Mouse (Mus musculus): ENCODE results near the gene Evi2. TPM values are rescaled to one million over a fixed set of nuclear protein-coding genes. Genes with fewer than 3 reads are reported as not detected.

Gene Evi2
- total and polyA plus RNA-seq, 3 experiments: 1.2 to 6.2 (median 2.8) TPM

GRCm38 (mm10) chr11:79568197-79568911 lies 38.0 kb upstream of the Evi2 start:
- peaks cover 3% of the 10 kb centered on the region for H3K9me3 ChIP-seq (replicated peaks; ENCODE audit: low read length)
- no peaks in the 10 kb centered on the region for H3K27me3 ChIP-seq (replicated peaks)
- H3K27ac ChIP-seq (ENCODE audit: insufficient read depth, low read depth): no peak overlapping the region
- no peak overlapping the region for H3K4me2 ChIP-seq (ENCODE audit: insufficient read depth, low read depth, poor library complexity, severe bottlenecking)
- dilution Hi-C loops (cut with MboI; ENCODE audit: extremely low pct_ligation_motif_present, extremely low pct_unique_long_range_greater_than_20kb, low sequenced_read_pairs): no loop called here
- H3K4me1 ChIP-seq (ENCODE audit: control insufficient read depth in 1 of 2, insufficient read depth in 2 of 2): peaks cover 2 to 37% of the 10 kb centered on the region in 2 experiments; a peak in 3 of 4 replicates
- in situ Hi-C loops (cut with MboI; ENCODE audit: low pct_ligation_motif_present, low pct_unique_long_range_greater_than_20kb, low sequenced_read_pairs): no loop called here
- TF ChIP-seq ZKSCAN1 (IDR thresholded peaks at IDR 0.05; ENCODE audit: borderline replicate concordance, low read depth, low read length) (no peak), PAX5 (IDR thresholded peaks at IDR 0.05; ENCODE audit: low read length) (no peak), MEF2A (IDR thresholded peaks at IDR 0.05; ENCODE audit: borderline replicate concordance, low read depth, low read length) (no peak), BHLHE40 (IDR thresholded peaks at IDR 0.05; ENCODE audit: low read depth, low read length) (no peak), MAZ (IDR thresholded peaks at IDR 0.05; ENCODE audit: low read depth, low read length) (no peak), POLR2A (IDR thresholded peaks at IDR 0.05; ENCODE audit: low read depth, low read length) (no peak), CHD1 (IDR thresholded peaks at IDR 0.05; ENCODE audit: low read depth, low read length) (no peak), SIN3A (IDR thresholded peaks at IDR 0.05; ENCODE audit: low read length) (no peak), ZMIZ1 (IDR thresholded peaks at IDR 0.05; ENCODE audit: low read depth, low read length) (no peak), MXI1 (IDR thresholded peaks at IDR 0.05; ENCODE audit: low read depth, low read length) (no peak), NELFE (IDR thresholded peaks at IDR 0.05; ENCODE audit: low read depth, low read length) (no peak), ETS1 (conservative IDR thresholded peaks at IDR 0.05; ENCODE audit: low read depth, low read length) (no peak), SMC3 (IDR thresholded peaks at IDR 0.05; ENCODE audit: low read depth, low read length) (no peak), USF1 (IDR thresholded peaks at IDR 0.05; ENCODE audit: low read depth, low read length) (no peak), ELF1 (IDR thresholded peaks at IDR 0.05; ENCODE audit: low read depth, low read length) (no peak)
- DNase-seq (ENCODE audit: extremely low read depth): no peak
- H3K9ac ChIP-seq (ENCODE audit: insufficient read depth, low read depth): no peak overlapping the region
- peaks cover 40 to 75% of the 10 kb centered on the region in 2 experiments for H3K36me3 ChIP-seq (replicated peaks in 1 of 2; ENCODE audit: control insufficient read depth in 1 of 2, insufficient read depth in 1 of 2, low read length in 1 of 2)
- H3K4me3 ChIP-seq (replicated peaks in 1 of 3; ENCODE audit: low read depth in 2 of 3, low read length in 2 of 3, poor library complexity in 1 of 3): no peak overlapping the region
- no peaks in the 10 kb centered on the region; the same call in 1 of the 2 replicates for H3K79me2 ChIP-seq (replicated peaks; ENCODE audit: control insufficient read depth, extremely low read depth, insufficient read depth, poor library complexity, severe bottlenecking)

GRCm38 (mm10) chr11:79566947-79567346 lies 36.6 kb upstream of the Evi2 start:
- H3K9ac ChIP-seq (ENCODE audit: insufficient read depth, low read depth): no peak overlapping the region
- peaks cover 5 to 39% of the 10 kb centered on the region in 2 experiments for H3K4me1 ChIP-seq (ENCODE audit: control insufficient read depth in 1 of 2, insufficient read depth in 2 of 2)
- TF ChIP-seq RAD21 (IDR thresholded peaks at IDR 0.05; ENCODE audit: low read depth, low read length): peak; percentile 24
- TF ChIP-seq MYC (IDR thresholded peaks at IDR 0.05; ENCODE audit: low read depth, low read length): no peak
- TF ChIP-seq SMC3 (IDR thresholded peaks at IDR 0.05; ENCODE audit: low read depth, low read length): peak; percentile 15; the same call in 1 of the 2 replicates
- peak in 1 of 2 experiments; percentile 36; a peak in 2 of 4 replicates for TF ChIP-seq CTCF (conservative IDR thresholded peaks at IDR 0.05 in 1 of 2, IDR thresholded peaks at IDR 0.05 in 1 of 2; ENCODE audit: low read depth in 2 of 2, low read length in 2 of 2)
- no peak for TF ChIP-seq NELFE (IDR thresholded peaks at IDR 0.05; ENCODE audit: low read depth, low read length)
- in situ Hi-C loops (cut with MboI; ENCODE audit: low pct_ligation_motif_present, low pct_unique_long_range_greater_than_20kb, low sequenced_read_pairs): no loop called here
- peaks cover 3% of the 10 kb centered on the region for H3K9me3 ChIP-seq (replicated peaks; ENCODE audit: low read length)
- no peak overlapping the region for H3K27ac ChIP-seq (ENCODE audit: insufficient read depth, low read depth)
- H3K4me3 ChIP-seq (replicated peaks in 1 of 3; ENCODE audit: low read depth in 2 of 3, low read length in 2 of 3, poor library complexity in 1 of 3): no peak overlapping the region
- no peaks in the 10 kb centered on the region for H3K79me2 ChIP-seq (replicated peaks; ENCODE audit: control insufficient read depth, extremely low read depth, insufficient read depth, poor library complexity, severe bottlenecking)
- no peaks in the 10 kb centered on the region for H3K27me3 ChIP-seq (replicated peaks)
- dilution Hi-C loops (cut with MboI; ENCODE audit: extremely low pct_ligation_motif_present, extremely low pct_unique_long_range_greater_than_20kb, low sequenced_read_pairs): no loop called here
- H3K4me2 ChIP-seq (ENCODE audit: insufficient read depth, low read depth, poor library complexity, severe bottlenecking): no peak overlapping the region
- no peak for DNase-seq (ENCODE audit: extremely low read depth)
- H3K36me3 ChIP-seq (replicated peaks in 1 of 2; ENCODE audit: control insufficient read depth in 1 of 2, insufficient read depth in 1 of 2, low read length in 1 of 2): peaks cover 42 to 79% of the 10 kb centered on the region in 2 experiments

Measured in CH12.LX (cell line).